Mouse (Mus musculus): ENCODE measurements around the gene Lrrc4c.

- TF ChIP-seq GATA1 (IDR thresholded peaks at IDR 0.05; ENCODE audit: borderline replicate concordance, low read length): no peak
- no peak for TF ChIP-seq FLI1 (IDR thresholded peaks at IDR 0.05; ENCODE audit: low read length)
These were observed 1149.7 kb downstream of the Lrrc4c start for GRCm38 (mm10) chr2:97467664-97468063.
